In genomic region chr4:36095482-36095881, GRCm38 (mm10) we compare ENCODE assay signal across 21 mouse cellular contexts.
DNase-seq lines count a peak whose midpoint lies in the region; ATAC-seq and TF ChIP-seq lines count a peak whose summit lies in the region.
"Had no signal": no experiment of that assay in that cellular context is flagged by ENCODE, and none has a peak within 500 bp of the region (broad histone marks: within the 10 kb centered on the region; RNA-seq: fewer than 3 reads in every experiment).

No protein-coding gene starts in this region.

- H3K9ac ChIP-seq in intestine, embryonic 15.5 days, result no peak overlapping the region
- no peak overlapping the region for H3K9ac ChIP-seq in intestine, embryonic 16.5 days (ENCODE audit: low read depth, low read length)
- no peak overlapping the region for H3K9ac ChIP-seq in intestine, postnatal 0 days (ENCODE audit: low read depth, low read length)

- H3K4me1 ChIP-seq in intestine, embryonic 15.5 days (replicated peaks), result no peaks in the 10 kb centered on the region
- H3K4me1 ChIP-seq in intestine, embryonic 16.5 days (ENCODE audit: control insufficient read depth, insufficient read depth, low read length), result no peaks in the 10 kb centered on the region
- H3K4me1 ChIP-seq in intestine, postnatal 0 days (replicated peaks; ENCODE audit: control insufficient read depth, insufficient read depth, low read length), result no peaks in the 10 kb centered on the region

- peak; percentile 74 for ATAC-seq in intestine, embryonic 15.5 days
- peak; percentile 88 for ATAC-seq in intestine, embryonic 16.5 days
- peak; percentile 43; the same call in 1 of the 2 replicates for ATAC-seq in intestine, postnatal 0 days
- ATAC-seq in frontal cortex, adult (ENCODE audit: low TSS enrichment), result no peak
- ATAC-seq: activated CD4-positive, CD25-positive, alpha-beta regulatory T cell, adult 4 months; CD4-positive, CD25-positive, alpha-beta regulatory T cell, adult 4 months; Patski had no signal

- no peak overlapping the region for H3K27ac ChIP-seq in intestine, embryonic 15.5 days
- H3K27ac ChIP-seq in intestine, embryonic 16.5 days (ENCODE audit: low read length), result no peak overlapping the region
- no peak overlapping the region for H3K27ac ChIP-seq in intestine, postnatal 0 days (ENCODE audit: low read depth, low read length)

- H3K9me3 ChIP-seq in intestine, embryonic 15.5 days, result no peaks in the 10 kb centered on the region
- no peaks in the 10 kb centered on the region for H3K9me3 ChIP-seq in intestine, embryonic 16.5 days (ENCODE audit: control insufficient read depth, low read length)
- no peaks in the 10 kb centered on the region for H3K9me3 ChIP-seq in intestine, postnatal 0 days (ENCODE audit: control insufficient read depth)
- H3K9me3 ChIP-seq: G1E had no signal

- TF ChIP-seq CTCF in intestine, postnatal 0 days (IDR thresholded peaks at IDR 0.05; ENCODE audit: low read depth), result no peak

- no peak for DNase-seq in urinary bladder, postnatal 10 days (ENCODE audit: low spot score)
- no peak for DNase-seq in urinary bladder, postnatal 36 days (ENCODE audit: low spot score in 2 of 2)
- DNase-seq: adrenal gland, adult 2 months; adrenal gland, adult 8-10 months; adrenal gland, postnatal 10 days; adrenal gland, postnatal 14 days; adrenal gland, postnatal 25 days; adrenal gland, postnatal 36 days; B cell, adult 2 months; cerebellum, adult 11 months; cerebellum, adult 11-12 months; cerebellum, adult 18-20 months had no signal

- H3K4me2 ChIP-seq in intestine, embryonic 15.5 days (replicated peaks), result no peak overlapping the region
- no peak overlapping the region for H3K4me2 ChIP-seq in intestine, embryonic 16.5 days (ENCODE audit: low read depth, low read length)
- no peak overlapping the region for H3K4me2 ChIP-seq in intestine, postnatal 0 days (replicated peaks; ENCODE audit: low read depth)

- H3K36me3 ChIP-seq in intestine, embryonic 15.5 days, result no peaks in the 10 kb centered on the region
- no peaks in the 10 kb centered on the region for H3K36me3 ChIP-seq in intestine, embryonic 16.5 days (ENCODE audit: control insufficient read depth, insufficient read depth, low read length)
- H3K36me3 ChIP-seq in intestine, postnatal 0 days (ENCODE audit: control insufficient read depth, insufficient read depth), result no peaks in the 10 kb centered on the region
- H3K36me3 ChIP-seq: G1E had no signal

- no peaks in the 10 kb centered on the region for H3K27me3 ChIP-seq in intestine, embryonic 15.5 days (replicated peaks)
- no peaks in the 10 kb centered on the region for H3K27me3 ChIP-seq in intestine, embryonic 16.5 days (replicated peaks; ENCODE audit: control insufficient read depth, insufficient read depth, low read length)
- H3K27me3 ChIP-seq in intestine, postnatal 0 days (replicated peaks; ENCODE audit: control insufficient read depth, insufficient read depth, low read length), result no peaks in the 10 kb centered on the region
- H3K27me3 ChIP-seq: CH12.LX, Patski had no signal

- H3K4me3 ChIP-seq in intestine, embryonic 15.5 days (replicated peaks), result no peak overlapping the region
- no peak overlapping the region for H3K4me3 ChIP-seq in intestine, embryonic 16.5 days (ENCODE audit: low read length)
- H3K4me3 ChIP-seq in intestine, postnatal 0 days (ENCODE audit: low read depth, low read length), result no peak overlapping the region

- WGBS in intestine, embryonic 15.5 days, result 73% methylated on average over 4 of the region's 4 CpGs
- WGBS in intestine, embryonic 16.5 days, result 70% methylated on average over 4 of the region's 4 CpGs
- WGBS in intestine, postnatal 0 days, result 46% methylated on average over 4 of the region's 4 CpGs
